Mouse (Mus musculus) T-helper 1 cell (primary cell): ENCODE data around the gene Gipc2.
"Not testable (repeated sequence)": the region's sequence is repeated elsewhere in the genome, so short reads cannot be mapped to it uniquely, and the experiment has no call there.

ENCODE experiments used
- in situ Hi-C: fragments of 300-600 bp; cut with MboI, MseI; formaldehyde crosslinking; loops from one replicate; pipeline ENCODE4 v1.15.1; 2025; ENCODE audit warnings: high pct_unique_total_duplicates

Gipc2 gene

GRCm38 (mm10) chr3:152166099-152166423, at the start of gene Gipc2:
Gipc2 (minus strand) TSS chr3:152166230.
- in situ Hi-C loops: no loop called here

- in situ Hi-C loops: loop anchor here (10.0 kb wide), 1 partner anchor 1701 kb away; the partner anchor contains the start of gene Rabggtb
Measured at GRCm38 (mm10) chr3:152213416-152213815, 47.4 kb upstream of the Gipc2 start.

- in situ Hi-C loops: loop anchor here (10.0 kb wide), 1 partner anchor 1703 kb away; the partner anchor contains the start of gene Rabggtb
Measured at GRCm38 (mm10) chr3:152211731-152212279, 45.8 kb upstream of the Gipc2 start.

GRCm38 (mm10) chr3:152210728-152211391, 44.8 kb upstream of the Gipc2 start:
- in situ Hi-C loops: loop anchor here (10.0 kb wide), 1 partner anchor 1704 kb away; the partner anchor contains the start of gene Rabggtb

- in situ Hi-C loops: loop anchor here (10.0 kb wide), 1 partner anchor 1705 kb away; the partner anchor contains the start of gene Rabggtb
Measured at GRCm38 (mm10) chr3:152209967-152210634, 44.1 kb upstream of the Gipc2 start, which contains the start of the genes Dnajb4 and Fubp1. Dnajb4 (minus strand) TSS chr3:152210302. Fubp1 (plus strand) TSS chr3:152210422.

GRCm38 (mm10) chr3:152209177-152209966, 43.3 kb upstream of the Gipc2 start:
- in situ Hi-C loops: no loop called here

GRCm38 (mm10) chr3:152208096-152208885, 42.3 kb upstream of the Gipc2 start:
- in situ Hi-C loops: no loop called here

GRCm38 (mm10) chr3:152207156-152207555, 41.1 kb upstream of the Gipc2 start:
- in situ Hi-C loops: no loop called here

GRCm38 (mm10) chr3:152204577-152204976, 38.5 kb upstream of the Gipc2 start:
- in situ Hi-C loops: no loop called here

GRCm38 (mm10) chr3:152203996-152204395, 38.0 kb upstream of the Gipc2 start:
- in situ Hi-C loops: no loop called here

GRCm38 (mm10) chr3:152203411-152203810, 37.4 kb upstream of the Gipc2 start:
- in situ Hi-C loops: no loop called here

- in situ Hi-C loops: no loop called here
Measured at GRCm38 (mm10) chr3:152202942-152203341, 36.9 kb upstream of the Gipc2 start.

- in situ Hi-C loops: no loop called here
Measured at GRCm38 (mm10) chr3:152201651-152202050, 35.6 kb upstream of the Gipc2 start.

GRCm38 (mm10) chr3:152201181-152201580, 35.2 kb upstream of the Gipc2 start:
- in situ Hi-C loops: no loop called here

GRCm38 (mm10) chr3:152199125-152199524, 33.1 kb upstream of the Gipc2 start:
- in situ Hi-C loops: no loop called here

- in situ Hi-C loops: not testable (repeated sequence)
Measured at GRCm38 (mm10) chr3:152197246-152197645, 31.2 kb upstream of the Gipc2 start.

- in situ Hi-C loops: no loop called here
Measured at GRCm38 (mm10) chr3:152193635-152194097, 27.6 kb upstream of the Gipc2 start.

GRCm38 (mm10) chr3:152193177-152193576, 27.1 kb upstream of the Gipc2 start:
- in situ Hi-C loops: no loop called here

- in situ Hi-C loops: no loop called here
Measured at GRCm38 (mm10) chr3:152192238-152192931, 26.4 kb upstream of the Gipc2 start.

GRCm38 (mm10) chr3:152191791-152192237, 25.8 kb upstream of the Gipc2 start:
- in situ Hi-C loops: no loop called here
